Mouse (Mus musculus) cerebellum, adult (tissue): ENCODE measurements at regions not wholly inside any gene's neighbourhood (a gene's known extent, or its start where the extent isn't known, plus 50 kb on each side); places are given as distances from the start of the nearest gene placed in this dataset.
"Not testable (repeated sequence)": the region's sequence is repeated elsewhere in the genome, so short reads cannot be mapped to it uniquely, and the experiment has no call there.

Experiments used
- ATAC-seq: cut with Nextera tagmentation; 2 replicates; pipeline ENCODE4 v1.9.2; 2017; ENCODE audit warnings: mild to moderate bottlenecking, moderate library complexity, mixed read lengths; ENCODE audit not compliant: insufficient number of reproducible peaks, low FRiP score, low TSS enrichment

DNA sequence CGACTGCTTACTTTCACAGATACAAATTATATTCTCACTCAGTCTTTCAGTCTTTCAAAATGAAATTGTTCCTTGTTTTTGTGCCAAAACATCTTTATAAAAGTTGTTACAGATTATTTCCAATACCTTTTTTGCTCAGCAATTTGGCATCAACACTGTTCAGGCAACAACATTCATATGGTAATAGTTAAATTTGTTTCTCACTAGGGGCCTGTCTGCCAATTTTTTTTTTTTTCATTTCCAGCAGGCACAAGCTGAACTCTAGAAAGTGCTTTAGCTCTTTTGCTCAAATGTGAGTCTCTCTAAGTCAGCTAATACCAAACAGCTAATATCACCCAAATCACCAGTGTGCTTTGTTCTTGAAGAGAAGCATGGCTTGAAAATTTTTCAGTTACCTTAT is 199.4 kb downstream of the Antxr2 start:
- ATAC-seq = no peak

DNA sequence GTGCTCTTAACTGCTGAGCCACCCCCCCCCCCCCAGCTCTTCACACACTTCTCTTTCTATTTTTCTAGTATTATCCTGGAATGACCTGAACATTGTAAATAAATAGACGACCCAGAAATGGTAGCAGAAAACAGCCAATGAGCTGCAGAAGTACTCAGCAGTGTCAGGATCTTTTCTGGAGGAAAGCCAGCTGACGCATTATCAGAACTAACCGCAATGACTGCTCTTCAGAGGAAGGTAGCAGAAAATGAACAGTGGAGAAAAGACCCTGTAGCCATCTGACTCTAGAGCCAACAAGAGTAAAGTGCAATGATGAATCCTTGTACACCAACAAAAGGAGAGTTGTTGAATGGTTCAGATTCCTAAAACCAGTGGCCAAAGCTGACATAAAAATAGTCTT is 213.4 kb downstream of the Antxr2 start:
- no peak for ATAC-seq

DNA sequence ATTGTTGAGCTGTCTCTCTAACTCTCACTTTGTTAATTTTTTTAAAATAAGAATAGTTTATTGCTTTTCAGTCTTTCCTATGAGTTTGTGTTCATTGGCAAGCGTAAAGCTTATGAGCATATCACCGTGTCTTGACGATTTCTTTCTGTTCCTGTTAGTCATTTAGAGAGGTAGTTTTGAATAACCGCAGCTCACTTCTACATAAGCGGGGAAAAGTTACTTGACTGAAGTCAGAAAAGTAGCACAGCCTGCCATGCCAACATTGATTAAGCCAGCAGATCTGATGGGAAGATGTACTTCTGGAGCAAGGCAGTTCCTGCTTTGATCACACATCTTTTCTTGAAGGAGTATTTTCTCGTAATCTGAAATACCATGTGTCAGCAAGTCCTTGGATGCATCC is 215.5 kb downstream of the Antxr2 start:
- ATAC-seq = no peak

DNA sequence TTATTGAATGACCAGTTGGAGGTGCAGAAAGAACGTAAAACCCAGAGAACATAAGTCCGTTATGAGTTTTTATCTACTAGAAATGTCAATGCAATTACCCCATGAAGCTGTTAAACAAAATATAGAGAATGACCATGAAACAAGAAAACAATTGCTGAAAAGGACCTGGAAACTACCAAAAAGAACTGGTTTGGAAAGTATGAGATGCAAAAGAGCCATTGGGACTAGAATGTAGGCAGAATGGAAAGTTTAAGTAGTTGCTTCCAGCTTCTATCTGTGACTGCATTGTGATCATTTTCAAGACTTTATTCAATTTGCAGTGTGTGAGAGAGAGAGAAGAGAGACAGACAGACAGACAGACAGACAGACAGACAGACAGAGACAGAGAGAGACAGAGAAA is 216.1 kb downstream of the Antxr2 start:
- ATAC-seq = no peak

DNA sequence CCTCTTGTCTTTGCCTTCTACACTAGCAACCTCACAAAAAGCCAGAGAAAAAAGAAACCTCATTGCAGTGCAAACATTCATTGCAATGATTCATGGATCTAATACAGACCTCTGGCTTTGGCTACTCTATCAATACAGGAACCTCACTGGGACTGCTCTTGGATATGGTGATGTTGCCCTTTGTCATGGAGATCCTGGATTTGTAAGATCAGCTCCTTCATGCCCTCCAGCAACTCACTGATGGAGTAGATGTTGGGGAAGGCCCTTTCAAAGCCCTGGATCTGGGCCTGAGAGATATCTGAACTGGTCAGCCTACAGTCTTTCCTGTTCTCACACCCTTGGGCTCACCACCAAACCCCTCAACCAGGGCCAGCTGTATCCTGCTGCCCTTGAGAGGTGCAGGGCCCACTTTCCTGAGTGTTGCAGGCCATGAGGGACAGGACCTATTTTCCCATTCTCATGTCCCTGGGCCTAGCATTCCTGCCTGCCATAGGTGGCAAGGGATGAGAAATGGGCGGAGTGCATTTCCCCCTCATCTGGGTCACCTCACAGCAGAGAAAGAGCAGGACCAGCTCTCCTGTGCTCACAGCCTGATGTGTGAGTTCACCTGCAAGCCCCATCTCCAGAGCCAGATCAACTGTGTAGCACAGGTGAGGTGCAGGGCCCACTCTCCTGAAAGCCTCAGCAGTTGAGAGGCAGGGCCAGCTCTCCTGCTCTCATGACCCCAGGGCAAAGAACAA is 218.1 kb downstream of the Antxr2 start:
- no peak for ATAC-seq

DNA sequence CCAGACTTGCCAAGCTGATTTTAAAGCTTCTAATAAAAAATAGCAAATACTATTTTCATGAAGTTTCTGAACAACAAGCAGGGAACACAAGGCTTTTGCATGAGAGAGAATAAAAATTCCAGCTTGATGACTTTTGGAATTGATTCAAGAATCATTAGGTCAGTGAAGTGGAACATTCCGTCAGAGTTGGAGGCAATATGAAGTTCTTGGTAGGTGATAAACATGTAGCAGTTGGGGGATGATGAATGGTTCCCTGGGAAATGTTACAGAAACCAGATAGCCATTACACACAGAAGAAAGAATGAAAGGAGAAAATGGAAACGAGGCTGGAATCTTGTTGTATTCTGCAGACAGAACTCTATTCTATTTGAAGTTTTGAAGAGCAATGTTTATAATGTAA is 221.8 kb downstream of the Antxr2 start:
- no peak for ATAC-seq

DNA sequence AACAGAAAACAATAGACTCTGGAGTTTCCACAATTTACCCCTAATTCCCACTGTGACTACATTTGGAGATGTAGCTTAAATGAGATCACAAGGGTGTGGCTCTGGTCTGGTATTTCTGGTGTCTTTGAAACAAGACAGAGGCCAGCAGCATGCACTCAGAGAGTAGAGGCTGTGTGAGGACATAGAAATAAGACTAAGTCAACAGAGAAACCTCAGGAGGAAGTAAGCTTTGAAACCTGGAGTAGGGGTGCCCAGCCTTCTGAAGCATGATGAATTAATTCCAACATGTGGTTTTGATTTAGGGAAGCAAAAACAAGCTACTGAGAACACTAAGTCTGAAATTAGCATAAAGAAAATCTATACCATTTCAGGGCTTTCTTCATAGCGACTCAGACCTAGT is 223.7 kb downstream of the Antxr2 start:
- no peak for ATAC-seq

DNA sequence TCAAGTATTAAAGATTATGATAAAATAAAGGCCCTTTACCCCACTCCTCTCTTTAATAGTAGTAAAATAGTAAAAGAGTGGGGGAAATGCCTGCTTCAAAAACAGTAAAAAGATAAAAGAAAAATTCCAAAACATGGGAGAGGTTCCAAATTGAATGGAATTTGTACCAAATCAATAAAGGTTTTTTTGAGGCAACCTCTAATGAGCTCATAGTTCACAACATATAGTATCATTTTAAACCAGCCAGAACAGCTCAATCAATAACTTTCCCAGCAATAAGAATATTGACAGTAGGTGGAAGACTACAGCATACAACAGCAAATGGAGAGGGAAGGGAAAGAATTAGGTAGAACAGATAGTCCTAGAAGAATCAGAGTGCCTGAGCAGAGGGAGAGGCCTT is 224.1 kb downstream of the Antxr2 start:
- ATAC-seq = no peak

DNA sequence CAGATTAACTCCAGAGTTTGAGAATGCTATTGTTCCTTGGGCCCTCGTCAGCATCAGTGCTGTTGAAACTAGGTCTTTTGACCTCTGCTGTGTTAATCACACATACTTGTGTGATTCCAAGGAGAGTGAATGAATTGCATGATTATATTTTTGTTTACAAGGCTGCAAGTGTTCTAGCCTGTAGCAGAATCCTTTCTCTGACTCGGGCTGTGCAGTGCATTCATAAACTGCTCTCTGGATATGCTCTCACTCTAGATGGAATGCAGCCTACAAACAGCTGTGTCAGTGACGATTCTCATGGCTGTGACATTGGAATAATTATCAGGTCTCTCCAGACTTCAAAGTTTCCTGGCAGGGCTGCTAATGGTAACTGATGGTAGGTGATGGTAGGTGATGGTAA is 230.8 kb downstream of the Antxr2 start:
- no peak for ATAC-seq

DNA sequence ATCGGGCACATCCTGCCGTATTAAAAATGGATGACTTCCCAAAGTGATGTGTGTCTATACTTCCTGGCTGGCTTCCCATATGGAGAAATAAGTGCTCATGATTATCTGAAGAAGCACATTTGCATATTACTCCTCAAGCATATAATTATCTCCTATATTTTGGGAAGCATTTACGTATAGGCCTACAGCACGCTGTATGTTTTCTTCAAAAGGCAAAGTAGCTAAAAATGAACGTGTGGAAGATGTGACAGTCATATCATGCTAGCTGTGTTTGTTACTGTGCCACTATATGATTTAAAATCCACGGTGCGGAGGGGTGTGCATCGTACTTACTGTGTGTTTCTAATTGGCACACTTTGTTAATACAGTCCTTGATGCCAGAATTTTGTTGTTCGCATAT is 242.7 kb downstream of the Antxr2 start:
- no peak for ATAC-seq

DNA sequence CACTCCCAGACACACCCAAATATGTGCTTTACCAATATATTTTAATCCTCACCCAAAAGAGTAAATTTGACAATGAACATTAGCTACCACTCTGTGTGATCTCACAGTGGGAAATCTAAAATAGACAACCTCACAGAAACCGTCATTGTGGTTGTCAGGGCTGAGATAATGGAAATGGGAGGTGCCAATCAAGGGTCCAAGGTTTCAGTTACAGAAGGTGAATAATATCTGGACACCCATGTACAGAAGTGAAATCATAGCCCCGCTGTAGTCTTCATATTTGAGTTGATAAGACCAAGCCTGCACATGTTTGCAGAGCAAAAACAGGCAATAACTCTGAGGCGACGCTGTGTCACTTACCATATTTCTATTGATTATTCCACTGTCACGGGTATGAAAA is 243.8 kb downstream of the Antxr2 start:
- ATAC-seq = no peak

DNA sequence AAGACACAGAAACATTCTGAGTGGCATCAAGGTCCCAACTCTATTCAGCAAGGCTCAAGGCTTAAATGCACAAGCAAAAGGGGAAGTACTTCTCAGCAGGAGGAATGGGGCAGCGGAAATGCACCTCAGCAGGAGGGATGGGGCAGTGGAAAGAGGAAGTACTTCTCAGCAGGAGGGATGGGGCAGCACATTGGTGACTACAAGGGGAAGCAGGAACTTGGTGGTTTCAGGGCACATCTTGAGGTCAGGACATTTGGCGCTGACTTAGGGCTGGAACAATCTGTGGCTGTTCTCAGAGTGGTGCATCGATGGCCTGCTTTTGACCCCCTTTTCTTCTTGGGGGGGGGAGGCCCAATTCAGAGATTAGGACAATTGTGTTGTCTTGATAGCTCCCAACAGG is 255.7 kb downstream of the Antxr2 start:
- not testable (repeated sequence) for ATAC-seq

DNA sequence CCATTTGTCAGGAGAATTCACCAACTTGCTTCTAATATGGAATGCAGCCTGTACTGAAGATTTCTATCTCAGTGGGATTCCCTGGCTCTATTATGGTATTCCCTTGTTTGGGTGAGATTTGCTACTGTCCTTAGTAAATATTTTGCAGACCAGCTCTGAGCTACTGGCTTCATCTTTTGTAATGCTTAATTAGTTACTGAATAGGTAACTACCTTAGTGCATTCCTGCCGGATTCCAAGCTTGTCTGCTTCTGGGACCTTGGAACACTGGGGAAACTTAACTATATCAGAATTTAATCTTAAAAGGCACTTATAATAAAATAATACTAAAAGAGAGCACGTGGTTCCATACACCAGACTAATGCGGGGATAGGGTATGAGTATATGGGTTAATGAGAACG is 257.4 kb downstream of the Antxr2 start:
- ATAC-seq = not testable (repeated sequence)

DNA sequence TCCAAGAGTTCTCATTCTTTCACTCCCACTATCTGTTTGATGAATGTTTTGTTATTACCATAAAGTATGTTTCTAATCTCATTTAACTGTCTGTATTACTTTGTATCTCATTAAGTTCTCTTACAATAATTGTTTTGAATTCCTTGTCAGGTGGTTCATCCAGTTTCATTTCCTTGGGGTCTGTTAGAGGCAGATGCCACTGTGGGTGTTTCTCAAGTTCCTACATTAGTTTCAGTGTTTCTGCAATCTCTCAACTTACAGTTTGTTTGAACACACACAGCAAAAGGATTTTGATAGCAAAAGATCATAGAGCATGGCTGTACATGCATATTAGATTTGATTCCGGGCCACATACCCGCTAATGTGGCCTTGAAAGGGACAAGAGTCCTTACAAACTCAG is 280.5 kb upstream of the Gk2 start:
- no peak for ATAC-seq

DNA sequence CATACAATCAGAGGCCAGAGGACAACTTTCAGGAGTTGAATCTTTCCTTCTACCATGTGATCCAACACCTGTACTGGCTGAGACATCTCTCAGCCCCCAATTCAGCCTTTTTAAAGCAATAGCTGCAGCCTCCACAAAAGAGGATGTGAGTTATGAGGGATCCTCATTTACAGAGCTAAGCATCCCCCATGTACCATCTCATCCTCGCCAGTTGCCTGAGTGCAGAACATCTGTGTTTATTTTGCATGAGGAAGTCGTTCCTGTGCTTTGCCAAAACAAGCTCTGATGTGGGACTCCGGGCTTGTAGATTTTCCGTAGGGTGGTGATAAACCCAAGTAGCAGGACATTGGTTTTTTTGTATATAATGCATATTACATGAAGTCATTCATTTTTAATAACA is 274.1 kb upstream of the Gk2 start:
- no peak for ATAC-seq

DNA sequence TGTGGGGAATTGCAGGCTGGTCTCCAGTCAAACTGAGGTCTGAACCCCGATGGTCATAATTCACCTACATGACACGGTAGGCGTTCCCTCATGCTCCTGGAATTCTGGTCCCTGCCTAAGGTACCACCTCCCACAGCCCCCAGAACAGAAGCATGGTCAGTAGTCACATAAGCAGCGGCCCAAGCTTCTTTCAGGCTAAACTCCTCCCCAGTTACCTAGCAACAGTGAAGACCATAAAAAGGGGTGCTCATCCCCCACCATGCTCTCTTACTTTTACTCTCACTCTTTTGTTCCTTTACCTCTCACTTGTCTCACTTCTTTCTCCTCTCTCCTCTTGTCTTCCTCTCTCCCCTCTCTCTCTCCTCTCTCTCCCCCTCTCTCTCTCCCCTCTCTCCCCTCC is 262.5 kb upstream of the Gk2 start:
- not testable (repeated sequence) for ATAC-seq

DNA sequence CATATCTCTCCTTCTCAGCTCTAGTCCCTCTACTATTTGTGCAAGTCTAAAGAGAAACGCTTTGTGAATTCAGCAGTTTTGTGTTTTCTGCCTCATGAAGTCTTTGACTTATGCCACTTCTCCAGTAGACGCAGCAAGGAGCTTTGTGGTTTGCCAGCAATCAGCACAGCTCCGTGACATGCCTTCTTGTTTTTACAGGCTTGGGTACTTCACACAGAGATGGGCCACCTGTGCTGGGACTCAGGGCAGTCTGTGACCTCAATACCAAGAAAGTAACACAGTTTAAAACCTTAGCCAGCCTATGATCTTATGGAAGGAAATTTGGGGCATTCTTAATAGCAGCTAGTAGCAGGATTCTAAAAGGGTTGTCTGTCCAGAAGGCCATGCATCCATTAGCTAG is 248.4 kb upstream of the Gk2 start:
- 0 out of 2 replicates have a peak, but pooled peaks have one; percentile 52 for ATAC-seq

DNA sequence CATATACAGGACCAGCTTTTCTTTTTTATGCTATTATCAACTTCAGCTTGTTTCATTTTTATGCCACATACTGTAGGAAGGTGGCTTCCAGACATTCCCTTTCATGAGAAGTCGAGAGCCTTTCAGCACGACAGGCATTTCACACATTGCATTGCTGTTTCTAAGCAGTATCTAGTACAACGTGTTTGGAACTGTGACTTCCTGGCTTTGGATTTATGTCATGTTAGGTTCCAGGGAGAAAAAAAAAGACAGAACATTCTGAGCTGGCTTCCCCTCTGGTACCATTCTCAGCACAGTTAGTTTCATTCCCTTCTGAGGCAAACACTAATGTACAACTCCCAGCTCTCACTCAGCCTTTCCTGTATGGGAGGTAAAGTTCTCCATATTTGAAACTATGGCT is 243.7 kb upstream of the Gk2 start:
- no peak for ATAC-seq

DNA sequence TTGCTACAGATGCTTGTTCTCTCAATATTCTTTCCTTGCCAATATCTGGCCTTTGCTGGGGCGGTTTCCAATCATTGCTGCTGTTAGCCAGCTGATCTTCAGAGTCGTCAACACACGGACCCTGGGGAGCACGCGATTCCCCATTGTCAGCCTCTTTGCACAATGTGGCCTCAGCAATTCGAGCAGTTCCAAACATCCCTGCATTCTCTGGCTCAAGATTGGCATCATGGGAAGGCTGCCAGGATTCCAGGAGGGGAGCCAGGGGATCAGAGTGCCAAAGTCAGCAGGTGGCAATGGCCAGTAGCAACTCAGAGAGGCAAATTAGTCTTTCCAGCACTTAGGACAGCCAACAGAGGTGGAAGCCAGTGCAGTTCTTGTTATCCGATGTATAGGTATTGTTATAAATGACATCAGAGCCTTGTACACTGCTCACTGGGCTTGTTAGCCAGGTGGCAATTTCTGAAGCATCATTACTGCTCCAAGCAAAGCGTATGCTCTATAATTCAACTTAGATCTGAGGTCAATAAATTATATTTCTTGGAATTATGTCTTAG is 240.8 kb upstream of the Gk2 start:
- ATAC-seq = no peak

DNA sequence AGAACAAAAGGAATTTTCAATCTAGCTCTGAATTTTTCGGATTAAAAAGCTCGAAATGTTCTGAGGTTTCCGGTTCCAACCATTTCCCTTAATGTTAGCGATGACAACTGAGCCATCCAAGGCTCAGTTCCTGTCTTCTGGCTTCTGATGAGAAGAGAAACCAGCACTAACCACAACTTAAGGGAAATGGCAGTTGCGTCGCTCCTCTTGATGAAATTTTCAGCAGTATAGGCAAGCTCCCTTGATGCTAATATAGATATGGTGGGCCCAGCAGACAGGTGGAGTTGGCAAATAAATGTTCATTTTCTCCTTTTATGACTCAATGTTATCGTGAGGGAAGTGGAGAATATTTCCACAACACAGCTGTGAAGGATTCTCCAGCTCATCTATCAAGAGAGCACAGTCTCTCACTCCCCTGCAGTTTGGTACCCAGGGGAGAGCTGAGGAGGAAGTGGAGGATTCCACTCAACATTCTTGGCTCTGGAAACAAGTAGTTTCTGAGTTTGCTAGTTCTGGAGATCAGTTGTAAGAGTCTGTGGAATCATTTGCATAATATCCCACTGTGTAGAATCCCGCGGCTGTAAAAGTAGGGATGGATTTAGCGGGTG is 236.6 kb upstream of the Gk2 start:
- no peak for ATAC-seq

DNA sequence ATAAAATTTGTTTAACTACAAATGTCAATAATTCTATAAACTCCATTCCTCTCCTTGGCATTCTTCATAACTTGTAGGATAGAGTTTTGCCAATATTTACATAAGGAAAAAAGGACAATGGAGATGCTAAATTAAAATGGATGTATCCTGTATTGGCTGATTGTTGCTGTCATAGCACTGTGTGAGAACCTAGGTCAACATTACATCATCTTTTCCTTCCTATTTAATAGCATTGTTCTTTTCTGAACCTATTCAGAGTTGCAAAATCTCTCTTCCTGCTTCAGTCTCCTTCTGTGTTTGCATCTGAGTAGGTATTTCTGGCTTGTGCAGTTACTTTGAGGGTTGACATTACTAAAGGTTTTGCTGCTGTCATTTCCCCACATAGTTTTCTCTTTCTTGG is 228.6 kb upstream of the Gk2 start:
- no peak for ATAC-seq

DNA sequence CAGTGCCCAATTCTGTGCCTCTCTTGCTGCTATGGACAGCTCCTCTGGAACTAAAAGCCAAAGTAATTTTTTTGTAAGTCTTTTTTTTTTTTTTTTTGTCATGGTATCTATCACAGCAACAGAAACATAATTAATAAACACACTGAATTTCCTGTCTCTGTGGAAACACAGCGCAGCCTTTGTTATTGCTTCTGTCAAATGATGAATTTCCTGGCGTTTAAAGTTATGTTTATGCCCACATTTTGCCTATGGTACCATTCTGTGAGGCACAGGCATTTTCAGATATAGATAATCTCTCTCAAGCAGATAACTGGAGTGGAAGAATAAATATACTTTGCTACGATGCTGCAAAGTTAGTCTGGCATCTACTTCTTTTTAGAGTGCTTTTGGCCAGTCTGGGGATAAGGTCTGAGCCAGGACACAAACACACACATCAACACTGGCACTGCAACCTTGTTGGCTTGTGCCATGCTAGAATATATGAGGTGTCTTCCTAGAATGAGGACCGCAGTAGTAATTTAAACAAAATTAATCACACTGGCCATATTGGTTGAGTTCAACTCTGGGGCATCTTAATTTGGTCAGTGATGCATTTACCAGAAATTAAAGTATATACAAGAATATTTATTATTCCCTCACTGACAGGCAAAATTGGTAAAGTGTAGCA is 227.9 kb upstream of the Gk2 start:
- no peak for ATAC-seq
